Mouse (Mus musculus): ENCODE data around the gene Arhgef17. TPM values are rescaled to one million over a fixed set of nuclear protein-coding genes. Genes with fewer than 3 reads are reported as not detected.

Gene Arhgef17
- total RNA-seq, 2 experiments from 2014 or later, result 163 to 171 TPM

DNA sequence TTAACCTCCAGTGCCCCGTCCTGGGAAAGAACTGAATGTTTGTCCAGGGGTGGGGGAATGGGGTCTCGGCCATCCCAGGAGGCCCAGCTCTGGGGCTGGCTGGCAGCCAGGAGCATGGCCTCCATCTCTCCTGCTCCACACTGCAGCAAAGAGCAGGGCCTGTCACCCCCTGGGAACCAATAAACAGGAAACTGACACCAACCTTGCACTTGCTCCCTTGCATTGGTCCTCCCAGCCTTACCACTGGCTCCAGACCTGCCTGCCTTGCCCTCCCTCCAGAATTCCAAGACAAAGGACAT lies 12.1 kb downstream of the Arhgef17 start:
- no peak for DNase-seq (ENCODE audit: low spot score in 2 of 2)
- no peak for TF ChIP-seq CTCF (conservative IDR thresholded peaks at IDR 0.05)
- H3K4me3 ChIP-seq, result no peak overlapping the region
- peak overlapping the region; percentile 14; the same call in 1 of the 2 replicates for H3K27ac ChIP-seq

DNA sequence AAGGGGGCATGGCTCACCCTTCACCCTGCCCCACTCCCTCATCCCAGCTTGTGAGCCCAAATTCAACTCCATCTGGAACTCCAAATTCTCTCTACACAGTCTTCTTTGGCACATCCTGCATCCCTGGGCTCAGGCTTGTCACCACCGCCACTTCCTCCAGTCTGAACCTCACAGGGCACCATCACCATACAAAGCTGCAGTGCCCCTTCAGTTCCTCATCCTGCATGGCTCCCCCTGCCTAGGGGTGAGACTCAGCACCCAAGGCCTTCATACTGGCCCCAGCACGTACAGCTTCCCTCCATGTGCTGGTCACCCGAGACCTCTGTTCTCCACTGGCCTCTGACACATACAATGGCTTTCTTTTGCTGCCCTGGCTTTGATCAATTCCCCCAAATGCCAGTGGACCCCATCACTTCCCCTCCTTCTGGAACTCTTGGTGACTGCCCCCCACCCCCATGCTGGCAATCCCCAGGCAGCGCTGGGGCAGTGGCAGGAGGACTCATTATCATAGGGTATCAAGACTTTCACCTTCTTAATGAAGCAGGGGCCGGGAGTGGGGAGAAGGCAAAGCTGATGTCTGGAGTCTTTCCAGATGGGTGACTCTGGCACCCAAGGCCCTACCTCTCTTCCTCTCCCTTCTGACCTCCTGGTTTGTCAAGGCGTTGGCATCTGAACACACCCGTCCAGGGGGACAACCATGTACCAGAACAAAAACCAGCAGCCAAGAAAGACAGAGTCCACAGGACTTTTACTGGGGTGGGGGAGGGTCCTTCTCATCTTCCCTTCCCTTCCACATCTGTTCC lies 12.7 kb downstream of the Arhgef17 start:
- DNase-seq (ENCODE audit: low spot score in 2 of 2), result no peak
- TF ChIP-seq CTCF (conservative IDR thresholded peaks at IDR 0.05), result no peak
- Histone ChIP-seq H3K27ac (peak overlapping the region; percentile 70; the same call in 1 of the 2 replicates), H3K4me3 (no peak overlapping the region)

DNA sequence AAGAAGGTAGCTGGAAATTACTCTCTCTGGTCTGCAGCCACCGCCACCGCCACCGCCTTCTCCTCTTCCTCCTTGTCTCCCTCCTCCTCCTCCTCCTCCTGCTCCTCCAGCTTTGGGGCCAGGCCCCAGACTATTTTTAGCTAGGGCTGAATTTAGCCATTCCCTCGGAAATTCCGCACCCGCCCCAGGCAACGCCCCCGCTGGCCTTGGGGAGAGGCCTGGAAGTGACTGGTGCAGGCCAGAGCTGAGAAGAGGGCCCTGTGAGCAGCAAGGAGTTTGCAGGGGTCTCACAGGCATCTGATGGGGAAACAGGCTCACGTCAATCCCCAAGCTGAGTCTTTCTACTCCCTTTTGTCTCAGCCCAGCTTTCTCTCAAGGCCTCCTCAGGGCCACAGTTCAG lies 13.7 kb downstream of the Arhgef17 start:
- TF ChIP-seq CTCF (conservative IDR thresholded peaks at IDR 0.05), result no peak
- H3K27ac ChIP-seq, result peak overlapping the region; percentile 70

DNA sequence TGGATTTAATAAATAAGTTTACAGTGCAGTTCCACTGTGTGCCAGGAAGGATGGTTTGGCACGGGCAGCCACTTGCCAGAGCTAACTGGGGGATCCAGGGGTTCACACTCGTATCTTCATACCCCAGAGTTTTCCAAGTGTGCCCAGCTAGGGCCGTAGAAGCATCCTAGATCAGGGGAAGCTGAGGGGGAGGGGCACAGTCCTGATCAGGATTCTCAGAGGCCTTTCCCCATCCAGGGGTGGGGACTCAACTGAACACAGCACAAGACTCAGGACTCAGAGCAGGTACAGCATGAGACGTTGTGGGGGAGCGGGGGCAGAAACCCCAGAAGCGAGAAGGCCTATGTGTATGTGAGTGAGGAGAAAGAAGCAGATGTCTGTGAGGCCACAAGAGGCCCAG lies 14.2 kb downstream of the Arhgef17 start:
- DNase-seq (ENCODE audit: low spot score in 2 of 2), result no peak
- TF ChIP-seq CTCF (conservative IDR thresholded peaks at IDR 0.05), result no peak
- peak overlapping the region; percentile 43; the same call in 1 of the 2 replicates for H3K27ac ChIP-seq
- no peak overlapping the region for H3K4me3 ChIP-seq

More for the DNA sequence above, 13.7 kb downstream of the Arhgef17 start:
- no peak overlapping the region for H3K4me3 ChIP-seq
- DNase-seq (ENCODE audit: low spot score in 2 of 2), result no peak

DNA sequence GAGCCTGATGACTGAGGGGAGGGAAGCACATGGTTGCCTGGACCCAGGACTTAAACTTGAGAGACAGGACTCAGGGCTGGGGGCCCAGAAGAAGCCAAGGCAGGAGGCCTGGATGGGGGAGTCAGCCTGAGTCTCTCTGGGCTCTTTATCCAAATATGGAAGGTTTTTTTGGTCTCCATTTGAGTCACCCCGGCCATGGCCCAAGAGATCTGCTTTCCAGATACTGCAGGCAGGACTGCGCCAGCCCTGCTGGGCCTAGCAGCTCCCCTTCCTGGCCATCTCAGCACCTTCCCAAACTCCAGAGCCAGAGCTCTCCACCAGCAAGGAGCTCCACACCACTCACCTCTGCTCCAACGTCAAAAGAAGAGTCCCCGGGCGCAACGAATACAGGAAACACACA lies 15.4 kb downstream of the Arhgef17 start:
- Histone ChIP-seq H3K27ac (no peak overlapping the region), H3K4me3 (no peak overlapping the region)
- no peak for TF ChIP-seq CTCF (conservative IDR thresholded peaks at IDR 0.05)
- no peak for DNase-seq (ENCODE audit: low spot score in 2 of 2)

DNA sequence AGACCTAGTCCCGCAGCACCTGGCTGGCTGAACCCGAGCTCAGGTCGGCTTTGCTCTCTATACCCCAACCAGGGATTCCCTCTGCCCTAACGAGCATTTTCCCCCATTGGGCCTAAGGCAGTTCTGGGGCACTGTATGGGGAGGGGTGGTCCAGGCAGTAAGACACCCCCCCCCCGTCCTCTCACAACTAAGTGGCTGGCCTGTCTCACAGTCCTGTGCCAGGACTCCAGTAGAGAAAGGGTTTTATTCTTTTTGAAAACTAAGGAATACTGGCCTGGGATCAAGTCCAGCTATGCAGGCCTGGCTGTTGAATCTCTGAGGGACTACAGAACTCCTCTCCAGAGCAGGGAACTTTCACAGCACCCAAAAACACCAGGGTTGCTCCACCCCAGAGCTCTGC lies 16.7 kb downstream of the Arhgef17 start:
- no peak for TF ChIP-seq CTCF (conservative IDR thresholded peaks at IDR 0.05)

DNA sequence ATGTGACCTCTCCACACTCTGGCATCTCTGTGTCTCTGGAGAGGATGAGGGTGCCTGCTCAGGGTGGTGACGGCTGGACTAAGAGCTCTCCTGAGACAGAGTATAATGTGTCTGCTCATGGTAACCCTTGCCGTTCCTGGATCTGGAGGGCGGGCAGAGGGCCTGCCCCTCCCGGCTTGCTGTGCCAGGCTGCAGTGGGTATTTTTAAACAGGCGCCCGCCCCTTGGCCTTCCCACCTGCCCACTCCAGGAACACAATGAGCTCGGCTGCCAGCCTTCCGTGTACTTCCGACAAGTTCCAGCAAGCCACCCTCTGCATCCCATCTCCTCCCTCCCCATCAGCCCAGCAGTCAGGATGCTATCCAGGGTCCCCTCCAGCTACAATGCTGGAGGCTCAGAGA lies 20.1 kb downstream of the Arhgef17 start:
- Histone ChIP-seq H3K27ac (peak overlapping the region; percentile 67; the same call in 1 of the 2 replicates), H3K4me3 (no peak overlapping the region)
- no peak for DNase-seq (ENCODE audit: low spot score in 2 of 2)
- no peak for TF ChIP-seq CTCF (conservative IDR thresholded peaks at IDR 0.05)

More for the DNA sequence above, 16.7 kb downstream of the Arhgef17 start:
- DNase-seq (ENCODE audit: low spot score in 2 of 2), result no peak
- peak overlapping the region; percentile 65 for H3K27ac ChIP-seq
- no peak overlapping the region for H3K4me3 ChIP-seq

DNA sequence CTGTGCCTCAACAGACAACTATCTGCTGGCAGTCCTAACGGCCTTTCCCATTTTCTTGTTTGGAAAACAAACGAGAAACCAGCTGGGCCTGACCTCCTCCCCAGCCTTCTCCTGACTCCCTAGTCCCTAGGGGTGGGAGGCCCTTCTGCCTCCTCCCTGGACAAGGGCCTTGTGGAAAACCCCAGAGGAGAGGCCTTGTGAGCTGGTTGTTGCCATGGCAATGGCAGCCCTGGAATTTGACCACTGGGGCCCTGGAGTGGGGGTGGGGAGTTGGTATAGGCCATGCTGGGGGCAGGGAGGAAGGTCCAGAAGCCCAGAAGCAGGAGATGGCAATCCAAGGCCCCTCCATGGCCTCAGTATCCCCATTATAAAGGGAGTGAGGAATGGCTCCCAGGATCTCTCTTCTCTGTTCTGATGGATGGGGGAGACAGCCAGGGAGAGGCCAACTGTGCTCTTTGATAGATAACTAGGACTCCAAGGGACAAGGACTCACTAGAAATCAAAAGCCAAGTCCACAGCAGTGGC lies 20.6 kb downstream of the Arhgef17 start:
- no peak for TF ChIP-seq CTCF (conservative IDR thresholded peaks at IDR 0.05)
- Histone ChIP-seq H3K4me3 (no peak overlapping the region), H3K27ac (peak overlapping the region; percentile 67; the same call in 1 of the 2 replicates)
- DNase-seq (ENCODE audit: low spot score in 2 of 2), result no peak

DNA sequence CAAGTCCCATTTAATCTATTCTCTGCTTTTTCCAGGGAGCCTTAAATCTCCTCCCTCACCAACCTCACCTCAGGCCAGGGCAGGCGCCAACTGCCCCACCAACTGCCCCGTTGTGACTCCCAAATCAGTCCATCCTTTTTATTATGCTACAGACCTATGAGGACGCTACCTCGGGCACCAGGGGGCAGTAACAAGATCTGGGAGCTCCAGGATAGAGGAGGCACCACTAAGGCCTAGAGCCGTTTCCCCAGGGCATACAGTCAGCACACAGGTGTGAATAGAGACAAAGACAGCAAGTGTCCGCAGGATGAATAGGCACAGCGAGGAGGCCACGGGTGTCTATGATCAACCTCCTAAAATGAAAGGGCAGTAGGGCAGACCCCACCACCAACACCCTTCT lies 23.3 kb downstream of the Arhgef17 start:
- DNase-seq (ENCODE audit: low spot score in 2 of 2), result no peak
- H3K4me3 ChIP-seq, result no peak overlapping the region
- peak; percentile 65 for TF ChIP-seq CTCF (conservative IDR thresholded peaks at IDR 0.05)
- H3K27ac ChIP-seq, result peak overlapping the region; percentile 71; the same call in 1 of the 2 replicates

DNA sequence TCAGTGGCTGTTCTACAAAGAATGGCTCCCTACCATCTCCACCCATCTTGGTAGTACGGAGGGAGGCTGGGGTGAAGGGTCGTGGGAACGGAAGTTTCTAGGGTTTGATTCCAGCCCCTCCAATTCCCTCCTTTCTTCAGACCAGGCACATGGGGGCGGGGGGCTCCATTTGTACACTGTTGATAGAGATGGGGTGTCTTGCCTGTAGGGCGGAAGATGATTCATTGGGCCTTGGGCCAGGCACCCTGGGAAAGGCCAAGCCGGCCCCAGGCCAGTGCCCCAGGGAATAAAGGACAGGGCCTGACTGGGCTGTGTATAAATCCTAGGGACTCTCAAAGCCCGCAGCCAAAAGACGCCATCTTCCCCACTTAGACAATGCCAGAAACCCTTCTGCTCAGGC lies 23.8 kb downstream of the Arhgef17 start:
- TF ChIP-seq CTCF (conservative IDR thresholded peaks at IDR 0.05), result no peak
- H3K27ac ChIP-seq, result peak overlapping the region; percentile 71; the same call in 1 of the 2 replicates
- no peak overlapping the region for H3K4me3 ChIP-seq
- DNase-seq (ENCODE audit: low spot score in 2 of 2), result no peak

DNA sequence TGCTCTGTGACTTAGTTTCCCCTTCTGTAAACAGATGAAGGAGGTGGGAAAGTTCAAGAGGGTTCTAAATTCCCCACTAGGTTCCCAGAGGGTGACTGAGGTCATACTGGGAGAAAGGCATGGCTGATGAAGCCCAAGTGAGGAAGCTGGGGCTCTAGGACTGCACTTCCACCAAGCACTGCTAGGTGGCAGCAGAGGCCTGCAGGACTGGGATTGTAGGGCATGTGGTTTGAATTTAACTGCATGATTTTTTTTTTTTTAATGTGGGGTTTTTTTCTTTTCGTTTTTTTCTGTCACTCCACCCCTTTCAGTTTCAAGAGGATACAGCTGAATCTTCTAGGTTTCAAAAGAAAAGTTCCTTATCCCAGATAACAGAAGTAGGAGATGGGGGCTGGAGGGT lies 24.7 kb downstream of the Arhgef17 start:
- Histone ChIP-seq H3K4me3 (no peak overlapping the region), H3K27ac (peak overlapping the region; percentile 71; the same call in 1 of the 2 replicates)
- TF ChIP-seq CTCF (conservative IDR thresholded peaks at IDR 0.05), result peak; percentile 100
- peak; percentile 79 to 91 for DNase-seq (ENCODE audit: low spot score in 2 of 2)

DNA sequence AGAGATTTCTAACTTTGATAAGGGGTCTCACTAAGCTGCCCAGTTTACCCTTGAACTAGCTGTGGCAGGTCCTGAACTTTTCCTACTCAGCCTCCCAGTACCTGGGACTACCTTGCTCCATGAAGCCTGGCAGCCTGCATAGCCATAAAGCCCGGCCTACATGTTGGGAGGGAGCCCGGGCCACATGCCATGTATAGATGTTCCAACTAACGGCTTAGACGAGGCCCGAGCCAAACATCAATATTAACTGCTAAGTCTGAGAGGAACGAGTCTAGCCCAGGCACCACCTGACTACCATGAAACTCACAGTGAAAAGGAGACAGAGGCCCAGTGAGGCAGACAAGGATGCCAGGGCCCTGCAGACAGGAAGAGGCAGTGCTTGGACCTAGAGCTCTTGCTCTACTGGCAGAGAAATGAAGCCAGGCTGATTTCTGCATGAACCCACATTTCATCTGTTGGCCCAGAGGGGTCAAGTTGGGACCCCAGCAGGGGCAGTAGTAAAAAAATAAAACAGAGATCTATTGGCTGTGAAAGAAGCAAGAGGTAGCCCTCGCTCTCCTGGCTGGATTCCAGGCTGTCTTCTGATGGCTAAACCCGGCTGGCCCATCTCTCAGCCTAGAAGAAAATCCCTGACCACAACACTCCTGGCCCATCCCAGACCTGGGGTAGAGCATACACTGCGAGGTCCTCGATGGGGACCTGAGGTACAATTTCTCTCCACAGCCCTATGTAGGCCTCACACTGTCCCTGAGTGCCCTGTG lies 25.7 kb downstream of the Arhgef17 start:
- TF ChIP-seq CTCF (conservative IDR thresholded peaks at IDR 0.05), result no peak
- Histone ChIP-seq H3K4me3 (no peak overlapping the region), H3K27ac (no peak overlapping the region)
- DNase-seq (ENCODE audit: low spot score in 2 of 2), result no peak

DNA sequence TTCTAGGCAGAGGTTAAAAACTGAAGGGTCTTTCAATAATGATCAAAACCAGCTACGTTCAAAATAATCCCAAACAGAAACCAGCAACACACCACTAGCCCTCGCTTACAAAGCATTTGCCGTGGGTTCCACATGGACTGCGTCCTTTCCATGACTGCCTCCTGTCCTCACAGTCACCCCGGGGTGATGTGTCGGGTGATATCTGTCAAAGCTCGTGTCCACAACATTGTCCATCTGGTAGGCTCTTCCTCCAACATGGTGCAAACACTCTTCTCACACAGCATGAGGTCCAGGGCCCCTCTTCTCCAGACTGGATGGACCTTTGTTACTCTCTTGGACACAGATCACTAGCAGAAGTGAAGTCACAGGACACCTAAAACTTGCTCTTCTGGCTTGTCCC lies 26.9 kb downstream of the Arhgef17 start:
- DNase-seq (ENCODE audit: low spot score in 2 of 2), result no peak
- no peak for TF ChIP-seq CTCF (conservative IDR thresholded peaks at IDR 0.05)
- H3K4me3 ChIP-seq, result no peak overlapping the region
- H3K27ac ChIP-seq, result no peak overlapping the region
